Mouse (Mus musculus) embryonic fibroblast, embryonic 13.5 days (primary cell): ENCODE measurements around the gene Npr1.

Experiments
- CTCF ChIP-seq: IDR thresholded peaks from 2 replicates; pipeline ENCODE4 v1.5.1; 2011; ENCODE audit warnings: mild to moderate bottlenecking, control low read depth, low read length, moderate library complexity, borderline replicate concordance; ENCODE audit not compliant: insufficient read depth
- POLR2A ChIP-seq: IDR thresholded peaks from 2 replicates; pipeline ENCODE4 v1.6.1; 2011; ENCODE audit warnings: low read depth, mild to moderate bottlenecking, control low read depth, low read length, moderate library complexity

DNA sequence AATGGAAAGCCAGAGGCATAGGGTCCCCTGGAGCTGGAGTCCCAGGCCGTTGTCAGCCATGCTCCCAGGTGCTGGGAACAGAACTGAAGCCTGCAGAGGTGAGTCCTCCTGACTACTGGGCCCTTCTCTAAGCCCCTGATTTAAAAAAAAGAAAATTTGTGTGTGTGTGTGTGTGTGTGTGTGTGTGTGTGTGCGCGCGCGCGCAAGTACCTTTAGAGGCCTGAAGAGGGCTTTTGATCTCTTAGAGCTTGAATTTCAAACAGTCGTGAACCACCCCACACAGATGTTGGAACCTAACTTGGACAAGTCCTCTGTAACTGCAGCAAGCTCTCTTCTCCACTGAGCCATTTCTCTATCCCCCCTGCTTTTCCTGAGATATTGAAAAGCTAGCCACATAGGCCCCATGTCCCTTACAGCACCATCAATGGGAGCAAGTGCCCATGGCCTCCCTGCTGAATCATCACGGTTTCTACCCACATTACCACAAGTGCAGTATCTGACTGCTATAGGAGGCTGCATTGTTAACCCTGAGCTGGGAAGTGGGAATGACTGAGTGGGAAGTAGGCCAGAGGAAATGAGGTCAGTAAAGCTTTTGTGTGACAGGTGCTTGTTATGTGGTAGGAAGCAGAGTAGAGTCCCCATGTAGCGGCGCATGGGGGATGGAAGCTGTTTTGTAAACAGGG lies 2.1 kb upstream of the Npr1 start:
- TF ChIP-seq CTCF (no peak), POLR2A (no peak)
